Mouse (Mus musculus): ENCODE measurements around the gene Gm1527.
"Not testable (repeated sequence)": the region's sequence is repeated elsewhere in the genome, so short reads cannot be mapped to it uniquely, and the experiment has no call there.

Gene Gm1527

DNA sequence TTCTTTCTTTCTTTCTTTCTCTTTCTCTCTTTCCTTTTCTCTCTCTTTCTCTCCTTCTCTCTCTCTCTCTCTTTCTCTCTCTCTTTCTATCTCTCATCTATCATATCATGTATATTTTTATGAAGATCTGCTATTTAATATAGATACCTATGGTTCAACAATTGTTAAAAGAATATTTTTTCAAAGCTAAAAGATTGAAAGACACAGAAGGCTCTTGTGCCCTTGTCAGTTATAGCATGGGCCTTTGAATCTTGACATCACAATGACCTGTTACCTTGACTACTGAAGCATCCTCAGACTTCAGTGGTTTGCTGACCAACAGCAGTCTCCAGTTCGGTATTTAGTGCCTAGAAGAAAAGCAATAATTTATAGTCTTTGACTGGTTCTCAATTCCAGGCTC lies at the start of gene Gm1527:
TSS of gene Gm1527 (plus strand) at position 301 of the 400 bp plus-strand sequence.
- no peak for DNase-seq (ENCODE audit: low read depth, low spot score)

DNA sequence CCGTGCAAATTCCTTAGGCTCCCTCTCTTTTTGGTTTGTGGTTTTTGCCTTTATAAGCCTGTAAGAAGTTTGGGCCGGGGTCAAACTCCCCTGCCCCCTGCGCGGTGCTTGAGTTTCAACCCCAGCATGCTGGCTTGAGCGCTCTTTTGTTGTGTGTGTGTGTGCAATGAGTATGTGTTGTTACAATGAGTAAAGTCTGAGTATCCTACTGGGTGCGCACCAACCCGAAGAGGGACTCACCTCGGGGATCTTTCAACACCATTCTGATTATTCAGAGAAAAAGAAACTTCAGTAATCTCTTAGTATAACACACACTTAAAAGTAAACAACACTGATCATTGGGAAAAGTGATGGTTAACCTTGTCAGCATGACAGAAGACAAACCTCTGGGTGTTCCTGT lies 49.2 kb upstream of the Gm1527 start:
- no peak for DNase-seq (ENCODE audit: low read depth, low spot score)

GRCm38 (mm10) chr3:28847115-28847514 lies 45.3 kb upstream of the Gm1527 start:
- DNase-seq (ENCODE audit: low read depth, low spot score) = no peak

DNA sequence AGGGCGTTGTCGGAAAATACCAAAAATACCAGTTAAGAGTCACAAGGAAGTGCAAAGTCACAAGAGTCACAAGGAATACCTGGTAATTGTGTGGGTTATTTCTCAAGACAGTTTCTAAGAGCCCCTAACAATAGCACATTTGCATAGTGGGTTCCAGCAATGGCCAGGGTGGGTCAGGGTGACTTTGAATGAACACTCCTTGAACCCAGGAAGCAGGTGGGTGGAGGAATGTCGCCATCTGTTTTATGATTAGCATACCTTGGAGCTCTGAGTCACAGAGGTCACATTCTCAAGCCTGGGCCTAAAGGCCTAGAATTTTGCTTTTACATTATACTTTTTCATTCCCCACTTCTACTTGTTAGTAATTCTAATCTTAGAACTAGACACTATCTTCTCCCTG lies 40.2 kb upstream of the Gm1527 start:
- DNase-seq (ENCODE audit: low read depth, low spot score) = not testable (repeated sequence)

DNA sequence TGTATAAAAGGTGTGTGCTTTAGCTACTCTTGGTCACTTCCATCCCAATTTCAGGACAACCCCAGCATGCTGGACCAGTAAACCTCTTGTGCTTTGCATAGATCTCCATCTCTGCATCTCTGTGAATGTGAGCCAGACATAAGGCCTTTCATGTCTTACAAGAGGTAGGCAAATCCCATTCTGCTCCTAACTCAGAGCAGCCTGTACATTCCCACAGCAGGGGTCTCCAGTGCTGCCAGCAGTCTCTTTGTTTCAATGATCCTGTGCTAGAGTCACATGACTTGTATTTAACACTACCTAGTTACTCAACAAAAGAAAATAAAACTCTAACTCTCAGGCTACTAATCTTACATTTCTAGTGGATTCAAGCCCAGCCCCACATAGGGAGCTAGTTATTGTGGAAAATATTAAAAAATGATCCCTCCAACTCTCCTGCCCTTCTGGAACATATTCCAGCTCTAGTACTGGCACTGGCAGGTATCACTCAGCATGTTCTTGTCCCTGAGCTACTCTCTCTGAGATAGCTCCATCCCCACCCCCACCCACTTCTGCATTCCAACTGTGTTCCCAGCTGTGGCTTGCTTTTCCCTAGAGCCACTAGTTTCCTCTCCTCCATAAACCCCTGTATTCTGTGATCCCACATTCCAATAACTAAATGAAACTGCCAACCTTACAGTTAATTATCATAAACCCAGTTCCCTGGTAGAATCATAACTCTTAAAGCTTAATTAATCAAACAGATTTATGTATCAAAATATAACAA lies 32.6 kb upstream of the Gm1527 start:
- not testable (repeated sequence) for DNase-seq (ENCODE audit: low read depth, low spot score)

DNA sequence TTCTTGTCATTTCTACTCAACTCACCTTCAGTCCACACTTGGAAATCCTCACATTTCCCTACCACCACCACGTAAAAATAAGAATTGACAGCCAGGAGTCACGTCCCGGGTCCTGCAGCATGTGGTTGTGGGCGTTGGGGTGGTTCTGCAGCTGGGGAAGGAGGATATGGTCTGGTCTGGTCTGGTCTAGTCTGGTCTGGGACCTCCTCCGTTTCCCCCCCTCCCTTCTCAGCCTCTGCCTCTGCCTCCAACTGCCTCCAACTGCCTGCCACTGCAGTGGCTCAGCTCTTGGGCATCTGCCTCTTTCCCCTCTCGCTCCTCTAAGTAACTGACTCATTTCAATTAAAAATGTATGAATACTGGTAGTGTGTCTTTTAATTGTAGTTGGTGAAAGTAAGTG lies 4.5 kb downstream of the Gm1527 start:
- DNase-seq (ENCODE audit: low read depth, low spot score) = not testable (repeated sequence)

DNA sequence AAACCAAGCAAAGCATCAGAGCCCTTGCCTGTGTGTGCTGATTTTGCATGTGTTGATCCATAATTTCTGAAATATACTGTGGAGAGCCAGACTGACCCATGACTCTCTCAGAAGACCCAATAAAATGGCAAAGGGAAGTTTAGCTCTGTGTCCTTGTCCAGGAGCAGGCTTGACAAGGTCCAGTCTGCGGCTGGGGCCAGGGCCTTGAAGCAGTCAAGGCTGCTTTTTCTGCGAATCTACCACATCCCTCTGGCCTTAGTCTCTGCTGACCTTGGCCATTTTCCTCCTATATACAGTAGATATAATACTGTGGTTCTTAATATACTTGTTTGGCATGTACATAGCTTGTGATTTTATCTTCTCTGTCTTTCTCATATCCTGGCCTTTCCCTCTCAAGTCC lies 73.5 kb downstream of the Gm1527 start:
- DNase-seq (ENCODE audit: low read depth, low spot score) = no peak

GRCm38 (mm10) chr3:28968851-28969250 lies 76.4 kb downstream of the Gm1527 start:
- peak; percentile 4 for DNase-seq (ENCODE audit: low read depth, low spot score)

All from c-Kit-negative CD71-positive TER-119-positive erythroid progenitor cells, embryonic 14.5 days (primary cell).